Mouse (Mus musculus) spleen, adult 2 months (tissue): ENCODE measurements around the gene Gm37240.

ENCODE experiments used
- CTCF ChIP-seq: fragments of 200-500 bp; IDR thresholded peaks from 2 replicates; pipeline ENCODE4 v1.5.1; 2011; ENCODE audit warnings: mild to moderate bottlenecking, inconsistent platforms; ENCODE audit not compliant: insufficient read depth, insufficient read length, insufficient replicate concordance; ENCODE audit errors: extremely low read depth
- POLR2A ChIP-seq: fragments of 200-500 bp; IDR thresholded peaks from 2 replicates; pipeline ENCODE4 v1.6.1; 2011; ENCODE audit warnings: low read depth, low read length, inconsistent platforms

- TF ChIP-seq CTCF (no peak), POLR2A (no peak)
Observed at GRCm38 (mm10) chr3:85827283-85827682, 60.0 kb downstream of the Gm37240 start.
